Mouse (Mus musculus) frontal cortex, adult 2 months (tissue): ENCODE data around the gene Phf23. TPM values are rescaled to one million over a fixed set of nuclear protein-coding genes. Genes with fewer than 3 reads are reported as not detected.

Experiments used
- DNase-seq, 2 experiments: peaks; one replicate each; pipeline ENCODE4 v3.0.0; 2022; ENCODE audit warnings: low spot score in 1 of 2; ENCODE audit errors: extremely low spot score in 1 of 2
- polyA plus RNA-seq: library from polyadenylated mRNA; depleted of rRNA; stranded (reverse); fragments of >200 nt; gene quantifications from 2 replicates; pipeline ENCODE4 v1.2.3, GENCODE M21; 2012

The Phf23 gene
- polyA plus RNA-seq, 1 experiment, result 42.2 TPM

GRCm38 (mm10) chr11:70020022-70020631 lies 24.6 kb downstream of the Phf23 start:
- DNase-seq, result peak in 1 of 2 experiments; percentile 59

DNA sequence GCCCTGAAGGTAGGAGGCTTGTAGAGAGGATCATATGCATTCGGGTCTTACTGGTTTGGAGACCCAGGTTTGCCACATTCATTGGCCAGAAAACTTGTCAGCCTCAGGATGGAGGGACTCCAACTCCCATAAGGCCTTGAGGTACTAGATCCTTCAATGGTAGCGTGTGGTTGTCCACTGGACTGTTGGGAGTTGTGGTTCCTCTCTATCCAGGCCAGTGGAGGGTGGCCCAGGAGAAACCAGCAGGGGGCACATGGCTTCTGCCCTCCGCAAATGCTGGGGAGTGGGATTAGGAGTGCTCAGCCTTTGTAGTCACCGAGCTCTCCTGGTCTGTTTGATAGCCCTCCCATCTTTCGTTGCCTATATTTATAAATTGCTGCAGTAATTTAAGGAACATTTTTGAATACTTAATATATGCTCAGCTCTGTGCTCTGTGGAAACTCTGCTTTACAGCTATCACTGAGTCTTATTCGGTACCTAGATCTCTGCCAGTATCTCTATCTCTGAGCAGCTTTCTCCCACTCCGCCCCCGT lies 25.2 kb downstream of the Phf23 start:
- peak; percentile 84 to 85 for DNase-seq

- peak; percentile 97 for DNase-seq
Measured at GRCm38 (mm10) chr11:70021264-70022132, 25.9 kb downstream of the Phf23 start.

- no peak for DNase-seq
Measured at GRCm38 (mm10) chr11:70023481-70024150, 28.0 kb downstream of the Phf23 start.

GRCm38 (mm10) chr11:70024151-70024514 lies 28.6 kb downstream of the Phf23 start:
- no peak for DNase-seq

DNA sequence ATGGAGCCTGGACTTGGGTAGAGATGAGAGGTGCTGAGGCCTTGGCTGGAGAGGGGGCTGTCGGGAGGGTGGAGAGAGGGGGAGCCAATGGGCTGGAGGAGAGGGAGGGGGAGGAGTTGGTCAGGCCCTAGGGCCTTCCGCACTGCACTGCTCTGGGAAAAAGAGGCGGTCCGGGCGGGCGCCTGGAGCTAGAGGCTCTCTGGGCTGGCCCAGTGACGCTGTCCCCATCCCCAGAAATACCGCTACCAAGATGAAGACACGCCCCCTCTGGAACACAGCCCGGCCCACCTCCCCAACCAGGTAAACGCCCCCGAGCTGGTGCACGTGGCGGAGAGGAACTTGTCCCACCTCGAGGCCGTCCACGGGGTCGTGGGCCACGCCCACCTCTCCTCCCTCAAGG lies 31.1 kb downstream of the Phf23 start:
- no peak for DNase-seq

DNA sequence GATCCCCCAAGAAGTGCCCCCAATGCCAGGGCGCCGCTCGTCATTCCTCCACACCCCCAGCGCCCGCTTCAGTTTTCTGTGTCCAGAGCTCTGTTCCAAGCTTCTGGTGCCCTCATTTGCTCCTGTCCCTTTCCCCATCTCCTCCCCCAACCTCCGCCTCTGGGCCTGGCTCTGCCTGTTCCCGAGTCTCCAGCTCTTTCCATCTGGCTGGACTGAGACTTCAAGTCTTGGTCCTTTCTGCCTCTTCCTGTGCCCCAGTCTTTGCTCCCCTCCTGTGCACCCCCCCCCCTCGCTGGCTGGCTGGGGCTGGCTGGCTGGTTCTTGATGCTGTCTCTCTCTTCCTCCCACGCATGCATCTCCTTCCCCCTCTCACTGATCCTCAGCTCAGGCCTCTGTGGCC lies 31.8 kb downstream of the Phf23 start:
- peak in 1 of 2 experiments; percentile 53 for DNase-seq

- DNase-seq, result no peak
Measured at GRCm38 (mm10) chr11:70028401-70029129, 33.0 kb downstream of the Phf23 start.

DNA sequence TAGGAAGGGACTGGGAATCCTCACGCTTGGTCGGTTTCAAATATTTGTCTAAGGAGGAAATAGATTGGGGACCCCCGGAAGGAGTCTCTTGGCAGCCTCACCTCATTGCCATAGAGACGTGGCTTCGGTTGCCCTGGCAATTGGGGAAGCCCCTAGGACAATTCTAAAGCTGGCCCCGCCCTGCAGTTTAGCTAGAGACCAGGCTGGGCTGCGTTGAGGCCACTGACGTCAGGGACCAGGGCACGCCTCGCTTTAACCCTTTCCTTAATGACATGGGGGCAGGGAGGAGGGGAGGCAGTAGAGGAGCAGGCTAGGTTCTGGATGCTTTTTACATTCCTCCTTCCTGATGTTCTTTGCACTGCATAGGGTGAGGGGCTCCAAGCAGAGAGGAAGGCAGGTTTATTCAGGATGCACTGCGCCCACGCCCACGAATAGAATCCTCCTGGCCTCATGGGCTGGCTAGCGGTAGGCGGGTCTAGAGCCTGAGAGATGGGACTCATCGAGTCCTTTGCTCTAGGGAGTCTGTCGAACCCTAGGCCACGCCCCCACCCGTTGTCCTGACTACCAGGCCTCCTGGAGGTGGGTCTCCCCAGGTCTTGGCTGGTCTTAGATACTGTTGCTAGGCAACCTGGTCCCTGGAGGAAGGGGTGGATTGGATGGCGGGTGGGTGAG lies 33.7 kb downstream of the Phf23 start:
- DNase-seq, result peak; percentile 88 to 90

- no peak for DNase-seq
Measured at GRCm38 (mm10) chr11:70029829-70030550, 34.4 kb downstream of the Phf23 start.

GRCm38 (mm10) chr11:70030651-70031320 lies 35.2 kb downstream of the Phf23 start:
- DNase-seq, result no peak

DNA sequence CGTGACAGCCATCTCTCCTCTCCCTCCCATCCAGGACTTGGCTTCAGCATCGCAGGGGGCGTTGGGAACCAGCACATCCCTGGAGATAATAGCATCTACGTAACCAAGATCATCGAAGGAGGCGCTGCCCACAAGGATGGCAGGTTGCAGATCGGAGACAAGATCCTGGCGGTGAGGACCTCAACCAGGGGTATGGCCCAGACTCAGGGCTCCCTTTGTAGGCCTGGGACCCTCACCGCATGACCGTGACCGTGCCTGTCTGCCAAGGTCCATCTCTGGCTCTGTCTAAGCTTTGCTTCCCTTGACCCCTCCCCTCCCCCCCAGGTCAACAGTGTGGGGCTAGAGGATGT lies 35.7 kb downstream of the Phf23 start:
- no peak for DNase-seq

- no peak for DNase-seq
Measured at GRCm38 (mm10) chr11:70038174-70038573, 42.6 kb downstream of the Phf23 start.

- DNase-seq, result no peak
Measured at GRCm38 (mm10) chr11:70039631-70040030, 44.1 kb downstream of the Phf23 start.

DNA sequence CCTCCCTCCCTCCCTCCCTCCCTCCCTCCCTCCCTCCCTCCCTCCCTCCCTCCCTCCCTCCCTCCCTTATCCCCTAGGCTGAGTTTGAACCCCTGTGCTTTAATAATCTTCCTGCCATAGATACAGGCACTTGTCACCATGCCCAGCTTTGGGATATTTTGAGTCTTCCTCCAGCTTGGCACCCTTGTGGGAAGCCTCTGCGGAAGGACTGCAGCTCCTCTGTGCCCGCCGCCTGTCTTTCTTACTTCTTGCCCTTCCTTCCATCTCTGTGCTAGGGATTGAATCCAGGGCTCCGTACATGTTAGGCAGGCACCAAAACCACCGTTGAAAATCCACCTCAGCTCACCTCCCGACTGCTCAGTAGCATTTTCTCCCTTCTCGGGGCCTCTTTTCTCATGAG lies 44.6 kb downstream of the Phf23 start:
- DNase-seq, result no peak

DNA sequence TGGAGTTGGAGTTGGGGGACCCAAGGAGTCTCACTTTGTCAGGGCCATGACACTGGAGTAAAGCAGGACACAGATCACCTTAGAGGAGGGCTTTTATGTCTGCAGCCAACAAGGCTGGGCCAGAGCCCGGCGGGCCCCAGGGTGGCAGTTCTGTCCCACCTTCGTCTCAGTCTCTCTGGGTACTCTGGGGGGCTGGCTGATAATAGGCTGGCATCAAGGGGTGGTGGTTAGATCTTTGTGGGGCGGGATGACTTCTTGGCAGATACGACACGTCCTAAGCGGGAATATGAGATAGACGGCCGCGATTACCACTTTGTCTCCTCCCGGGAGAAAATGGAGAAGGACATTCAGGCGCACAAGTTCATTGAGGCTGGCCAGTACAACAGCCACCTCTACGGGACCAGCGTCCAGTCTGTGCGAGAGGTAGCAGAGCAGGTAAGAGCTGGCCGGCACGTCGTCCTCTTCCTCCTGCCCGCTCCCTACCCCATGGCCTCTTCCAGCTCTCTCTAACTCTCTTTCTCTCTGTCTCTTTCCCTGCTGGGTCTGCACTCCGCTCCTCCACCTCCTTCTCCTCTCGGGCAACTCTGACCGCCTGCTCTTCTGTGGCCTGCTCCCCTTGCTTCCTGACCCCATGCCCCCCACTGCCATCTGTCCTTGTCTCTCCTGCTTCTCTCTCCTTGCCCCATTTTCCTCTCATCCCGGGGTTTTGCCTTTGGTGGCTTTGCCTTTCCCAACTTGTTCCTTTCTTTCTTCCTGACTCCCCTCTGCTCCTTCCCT lies 46.9 kb downstream of the Phf23 start:
- no peak for DNase-seq

GRCm38 (mm10) chr11:70043665-70044064 lies 48.1 kb downstream of the Phf23 start:
- DNase-seq, result no peak

DNA sequence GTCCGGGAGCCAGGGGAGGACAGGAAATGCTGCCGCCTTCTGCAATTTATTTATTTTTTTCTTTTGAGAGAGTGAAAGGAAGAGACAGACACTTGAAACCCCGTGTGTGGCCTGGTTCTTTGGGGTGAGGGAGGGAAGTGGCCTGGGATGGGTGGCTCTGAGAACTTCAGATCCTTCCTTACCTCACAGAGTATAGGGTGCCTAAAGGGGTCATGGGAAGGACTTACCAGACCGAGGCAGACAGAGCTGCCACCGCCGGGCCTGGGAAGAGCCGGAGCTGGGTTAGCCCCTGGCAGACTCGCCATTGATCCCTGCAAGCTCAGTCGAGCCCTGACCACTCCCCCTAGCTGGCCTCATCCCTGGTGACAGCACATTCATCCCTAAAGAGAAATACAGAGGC lies 49.9 kb downstream of the Phf23 start:
- no peak for DNase-seq
